Mouse (Mus musculus) spleen, adult 18-20 months (tissue): ENCODE data around the gene Zfp354c.
A peak's percentile ranks its signal among the peaks of the same experiment; 100 is the strongest.

Experiments
- DNase-seq, 2 experiments: peaks; one replicate each; pipeline ENCODE4 v3.0.0; 2022; ENCODE audit warnings: mixed read lengths in 2 of 2

The Zfp354c gene

DNA sequence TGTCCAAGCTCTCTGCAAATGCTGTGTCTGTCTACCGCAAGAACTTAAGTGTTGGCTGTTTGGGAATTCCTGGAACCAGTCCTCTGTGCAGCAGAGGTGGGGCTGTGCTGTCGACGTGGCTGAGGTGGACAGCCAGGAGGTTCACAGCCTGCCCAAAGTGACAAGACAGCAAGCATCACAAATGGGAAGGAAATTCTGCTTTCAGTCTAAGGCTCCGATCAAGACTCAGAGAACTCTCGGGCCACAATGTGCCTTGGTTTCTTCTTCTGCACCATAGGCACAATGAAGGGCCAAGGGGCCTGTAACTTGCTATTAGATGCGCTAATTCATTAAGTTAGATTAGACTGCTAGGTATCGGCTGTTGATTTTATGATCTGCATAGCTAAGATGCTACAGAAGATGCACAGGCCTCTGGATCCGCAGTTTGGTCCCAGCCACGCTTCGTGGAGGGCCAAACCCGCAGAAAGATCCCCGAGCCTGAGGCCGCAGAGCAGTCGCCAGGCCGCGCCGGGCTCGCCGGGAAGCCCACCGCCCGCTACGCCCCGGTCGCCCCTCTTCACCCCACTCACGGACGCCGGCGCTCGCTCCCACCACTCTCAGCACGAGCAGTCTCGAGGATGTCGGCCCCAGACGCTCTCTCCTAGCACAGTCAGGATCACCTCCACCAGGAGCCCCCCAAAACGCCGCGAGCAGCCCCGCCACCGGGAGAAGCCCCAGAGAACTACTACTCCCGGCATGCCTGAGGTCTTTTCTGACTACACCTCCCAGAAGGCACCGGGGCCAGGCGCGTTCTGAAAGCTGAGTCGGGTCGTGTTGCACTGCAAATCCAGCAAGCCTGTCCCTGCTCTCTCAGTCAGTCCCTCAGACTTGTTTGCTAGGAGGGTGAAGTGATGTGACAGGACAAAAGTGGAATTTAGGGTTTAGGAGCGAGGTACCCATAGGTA lies at the start of gene Zfp354c:
Gene Zfp354c, minus strand, starts transcription at position 715 of the 944 bp plus-strand sequence.
- DNase-seq = peak; percentile 66 to 82

DNA sequence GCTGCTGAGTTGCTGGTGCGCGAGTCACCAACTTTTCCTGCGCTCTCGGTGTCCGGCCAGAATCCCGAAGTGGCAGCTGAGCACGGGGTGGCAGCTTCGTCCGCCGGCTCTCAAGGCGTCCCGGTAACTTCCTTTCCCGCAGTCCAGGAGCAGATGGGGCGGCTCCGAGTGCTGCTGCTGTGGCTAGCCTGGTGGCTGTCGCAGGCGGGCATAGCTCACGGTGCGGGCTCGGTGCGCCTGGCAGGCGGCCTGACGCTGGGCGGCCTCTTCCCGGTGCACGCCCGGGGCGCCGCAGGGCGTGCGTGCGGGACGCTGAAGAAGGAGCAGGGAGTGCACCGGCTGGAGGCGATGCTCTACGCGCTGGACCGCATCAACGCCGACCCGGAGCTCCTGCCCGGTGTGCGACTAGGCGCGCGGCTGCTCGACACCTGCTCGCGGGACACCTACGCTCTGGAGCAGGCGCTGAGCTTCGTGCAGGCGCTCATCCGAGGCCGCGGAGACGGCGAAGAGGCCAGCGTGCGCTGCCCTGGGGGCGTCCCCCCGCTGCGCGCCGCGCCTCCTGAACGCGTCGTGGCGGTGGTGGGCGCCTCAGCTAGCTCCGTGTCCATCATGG lies 23.6 kb upstream of the Zfp354c start:
- peak; percentile 19 to 44 for DNase-seq

DNA sequence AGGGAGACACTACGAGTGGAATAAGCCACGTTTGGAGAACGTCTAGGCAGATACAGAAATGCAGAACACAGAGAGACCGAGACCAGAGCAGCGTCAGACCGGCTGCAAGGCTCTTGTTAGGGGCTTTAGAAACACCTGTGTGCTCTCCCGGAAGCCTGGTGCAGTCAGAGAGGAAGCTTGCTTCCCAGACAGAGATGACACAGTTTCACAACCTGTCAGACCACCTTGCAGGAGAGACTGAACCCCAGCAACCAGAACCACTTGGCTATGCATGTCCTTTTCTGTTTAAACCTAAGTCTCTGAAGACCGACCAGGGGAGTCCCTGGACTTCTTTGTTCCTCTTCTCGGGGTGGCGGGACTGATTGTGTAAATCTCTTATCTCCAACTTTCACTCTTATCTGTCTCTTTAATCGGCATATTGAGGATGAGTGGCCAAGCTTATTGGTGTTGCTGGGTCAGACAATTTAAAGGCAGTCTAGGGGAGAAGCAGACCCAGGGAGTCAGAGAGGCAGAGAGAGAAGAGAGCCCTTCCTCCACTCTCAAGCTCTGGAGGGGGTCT lies 22.7 kb upstream of the Zfp354c start, which contains the start of gene Grm6:
Gene Grm6, plus strand, starts transcription at position 509 of the 559 bp plus-strand sequence.
- DNase-seq = peak; percentile 33 to 37

DNA sequence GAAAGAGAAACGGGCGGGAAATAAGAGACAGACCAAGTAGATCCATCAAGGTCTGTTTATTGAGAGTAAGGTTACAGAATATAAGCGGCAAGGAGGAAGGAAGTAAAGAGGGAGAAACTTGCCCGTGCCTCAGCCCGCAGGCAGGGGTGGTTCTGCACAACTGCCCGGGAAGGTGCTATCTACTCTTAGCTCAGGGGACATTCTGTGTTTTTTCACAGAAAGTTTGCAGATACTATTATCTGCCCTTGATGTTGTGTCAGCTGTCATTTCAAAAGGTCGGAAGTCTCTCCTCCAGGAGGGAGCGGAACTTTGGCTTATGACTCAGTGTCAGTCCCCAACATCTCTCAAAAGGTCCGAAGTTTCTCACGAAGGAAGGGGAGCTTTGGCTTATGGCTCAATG lies 21.8 kb upstream of the Zfp354c start:
- peak; percentile 45 to 46 for DNase-seq

DNA sequence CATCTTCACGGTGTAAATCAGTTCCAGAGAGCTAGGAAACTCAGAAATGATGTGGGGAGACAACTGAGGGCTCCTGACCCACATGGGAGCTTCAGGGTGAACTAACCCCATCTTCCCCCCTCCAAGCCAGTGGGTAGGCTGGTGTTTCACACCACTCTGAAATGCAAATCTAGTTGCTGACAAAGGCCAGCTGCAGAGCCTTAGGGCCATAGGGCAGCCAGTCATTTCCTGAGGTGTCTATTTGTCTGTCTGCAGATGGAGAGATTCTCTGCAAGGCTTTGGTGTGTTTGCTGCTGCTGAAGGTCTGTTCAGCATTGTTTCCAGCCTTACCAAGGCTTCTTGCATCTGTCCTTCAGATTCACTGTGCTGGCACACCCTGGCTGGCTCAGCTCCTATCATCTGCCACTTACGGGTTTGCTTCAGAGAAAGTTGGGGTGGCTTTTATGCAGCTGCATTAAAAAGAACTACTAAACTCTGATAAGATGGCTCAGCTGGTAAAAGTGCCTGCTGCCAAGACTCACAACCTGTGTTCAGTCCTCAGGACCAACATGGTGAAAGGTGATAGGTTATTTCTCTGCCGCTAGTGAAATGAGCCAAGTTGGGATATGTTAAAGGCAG lies 21.1 kb upstream of the Zfp354c start:
- DNase-seq = peak; percentile 12 to 36

DNA sequence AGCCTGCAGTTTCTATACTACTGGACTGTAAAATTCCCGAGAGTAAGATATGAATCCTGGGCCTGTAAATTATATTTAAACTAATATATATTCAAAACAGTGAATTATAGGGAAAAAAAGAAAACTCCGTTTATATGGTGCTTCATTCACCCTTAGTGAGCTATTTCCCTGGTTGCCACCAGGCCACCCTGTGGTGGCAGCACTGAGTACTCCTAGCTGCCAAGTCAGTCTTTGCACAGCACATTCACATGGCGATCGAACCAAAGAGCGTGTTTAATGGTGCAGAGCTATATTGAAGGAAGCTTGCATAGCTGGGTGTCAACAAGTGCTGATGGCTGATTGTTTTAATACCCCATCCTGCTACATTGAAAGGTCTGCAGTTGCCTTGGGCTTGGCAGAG lies 19.5 kb upstream of the Zfp354c start:
- DNase-seq = peak in 1 of 2 experiments; percentile 29

DNA sequence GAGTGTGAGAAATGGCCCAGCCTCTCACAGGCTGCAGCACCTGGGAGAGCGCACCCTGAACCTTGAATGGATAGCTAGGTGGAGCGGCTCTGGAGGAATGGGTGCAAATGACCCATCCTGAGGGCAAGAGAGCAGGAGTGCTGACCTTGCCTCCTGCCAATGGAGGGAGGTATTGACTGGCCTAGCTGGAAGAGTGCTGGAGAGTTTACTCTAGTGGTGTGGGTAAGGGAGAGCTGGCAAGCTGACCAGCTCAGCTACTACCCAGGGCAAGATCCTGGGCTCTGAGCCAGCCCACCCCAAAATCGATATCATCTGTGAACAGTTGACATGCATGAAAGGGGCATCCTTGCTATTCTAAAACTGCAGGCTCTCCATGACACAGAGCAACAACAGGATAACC lies 18.4 kb upstream of the Zfp354c start:
- no peak for DNase-seq

DNA sequence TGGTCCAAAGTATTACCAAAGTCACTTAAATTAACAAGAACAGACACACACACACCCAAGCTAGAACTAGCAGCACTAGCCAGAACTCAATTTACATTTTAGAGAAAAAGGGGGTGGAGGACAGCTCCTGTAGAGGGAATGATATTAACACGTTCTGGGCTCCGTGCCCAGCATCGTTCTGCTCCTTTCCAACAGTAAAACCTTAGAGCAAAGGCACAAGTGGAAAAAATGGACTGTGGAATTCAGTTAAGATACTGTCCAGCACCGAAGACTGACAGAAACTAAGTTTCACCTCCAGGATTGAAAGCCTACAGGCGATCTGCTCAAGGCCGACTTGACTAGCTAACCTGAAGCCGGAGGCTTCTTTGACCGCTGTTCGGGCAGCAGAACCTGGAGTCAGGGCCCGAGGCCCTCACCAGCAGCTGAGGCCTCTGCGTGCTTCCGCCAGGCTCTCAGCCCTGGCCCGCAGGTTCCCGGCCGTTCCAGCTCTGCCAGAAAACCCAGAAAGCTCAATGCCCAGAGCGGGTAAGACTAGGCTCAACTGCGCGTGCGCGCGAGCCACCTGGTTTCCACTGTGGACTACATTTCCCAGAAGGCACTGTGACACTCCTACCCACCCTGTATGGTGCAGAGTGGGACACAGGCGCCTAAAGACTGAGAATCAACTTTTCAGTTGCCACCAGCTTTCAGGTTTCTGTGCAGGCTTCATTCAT lies 13.7 kb upstream of the Zfp354c start, which contains the start of gene Zfp879:
Gene Zfp879, minus strand, starts transcription at position 530 of the 713 bp plus-strand sequence.
- DNase-seq = peak; percentile 75 to 80

DNA sequence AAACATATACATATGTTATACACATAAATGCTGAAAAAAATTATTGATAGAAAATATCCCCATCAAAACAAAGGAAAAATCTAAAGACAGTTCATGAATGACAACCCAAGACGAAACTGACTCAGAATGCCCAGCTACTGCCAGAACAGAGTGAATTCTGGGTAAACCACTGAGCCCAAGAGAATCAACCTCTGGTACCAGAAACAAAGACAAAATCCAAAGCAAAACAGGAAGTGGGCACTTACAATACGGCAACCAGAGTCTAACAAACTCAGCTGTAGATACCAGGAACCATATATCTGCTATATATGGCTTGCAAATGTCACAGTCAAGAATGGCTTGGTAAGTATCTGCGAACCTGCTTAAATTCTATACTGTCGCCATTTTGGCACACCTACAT lies 8.2 kb upstream of the Zfp354c start:
- DNase-seq = no peak

DNA sequence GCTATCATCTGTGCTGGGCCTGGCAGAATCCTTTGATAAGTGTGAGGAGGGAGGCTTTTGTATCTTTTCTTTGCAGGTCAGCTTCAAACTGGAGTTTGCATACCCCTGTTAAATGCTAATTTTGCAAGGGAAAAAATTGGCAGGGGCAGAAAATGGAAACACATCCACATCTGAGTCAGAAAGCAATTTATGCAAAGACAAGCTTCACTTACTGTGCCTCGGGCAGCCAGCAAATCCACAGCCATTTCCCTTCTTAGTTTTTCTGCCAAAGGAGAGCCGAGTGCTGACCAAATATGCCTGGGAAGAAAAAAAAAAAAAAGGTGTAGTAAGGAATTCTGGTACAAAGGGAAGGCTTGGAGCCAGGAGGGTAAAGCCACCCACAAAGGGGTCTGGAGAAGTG lies 1.3 kb downstream of the Zfp354c start:
- DNase-seq = no peak

DNA sequence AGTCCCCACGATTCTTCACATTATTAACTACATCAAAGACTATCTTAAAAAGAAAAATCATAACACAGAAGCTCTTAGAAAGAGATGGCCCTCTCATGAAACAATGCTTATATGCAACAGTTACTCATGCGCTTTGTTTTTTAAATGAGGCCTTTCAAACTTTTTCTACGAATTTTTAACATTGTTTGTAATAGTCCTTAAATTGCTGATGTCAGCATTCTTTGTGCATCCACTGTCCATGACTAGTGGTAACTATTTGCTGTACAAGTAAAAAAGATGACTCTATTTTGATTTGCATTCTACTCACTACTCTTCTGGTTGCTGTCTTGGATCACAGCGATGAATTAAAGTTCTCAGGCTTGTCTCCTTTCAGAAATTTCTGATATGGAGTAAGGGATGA lies 13.3 kb downstream of the Zfp354c start:
- no peak for DNase-seq

DNA sequence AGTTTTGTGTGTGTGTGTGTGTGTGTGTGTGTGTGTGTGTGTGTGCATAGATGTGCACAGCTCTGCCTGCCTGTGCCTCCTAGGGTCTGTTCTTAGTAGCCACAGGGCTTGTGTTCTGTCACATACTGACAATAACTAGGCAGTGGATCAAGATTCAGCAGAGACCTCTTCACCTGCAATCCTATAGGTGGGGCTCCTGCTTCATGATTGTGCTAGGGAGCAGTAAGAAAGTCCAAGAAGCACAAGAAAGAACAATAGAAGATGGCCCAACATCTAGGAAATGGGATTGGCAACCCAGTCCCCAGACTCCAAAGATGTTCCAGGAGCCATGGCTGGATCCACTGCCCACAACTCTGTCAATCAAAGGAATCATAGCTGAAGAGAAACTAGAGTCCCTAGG lies 28.7 kb downstream of the Zfp354c start:
- no peak for DNase-seq

DNA sequence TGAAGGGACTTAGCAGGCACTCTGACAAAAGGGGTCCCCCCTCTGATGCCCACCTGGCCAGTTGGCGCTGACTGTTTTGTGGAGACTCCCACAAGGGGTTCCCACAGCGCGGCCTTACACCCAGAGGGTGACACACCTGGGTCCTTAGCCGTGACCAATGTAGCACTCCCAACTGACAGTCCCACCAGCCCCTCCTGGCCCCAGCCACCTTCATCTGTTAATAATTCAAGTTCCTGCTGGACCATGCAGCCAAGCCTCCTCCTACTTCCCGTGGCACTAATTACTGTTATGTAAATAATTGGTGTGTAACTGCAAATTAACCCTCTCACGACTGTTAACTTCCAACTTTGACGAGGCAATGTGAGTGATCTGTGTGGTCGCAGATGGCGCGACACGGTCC lies 29.9 kb downstream of the Zfp354c start:
- no peak for DNase-seq

DNA sequence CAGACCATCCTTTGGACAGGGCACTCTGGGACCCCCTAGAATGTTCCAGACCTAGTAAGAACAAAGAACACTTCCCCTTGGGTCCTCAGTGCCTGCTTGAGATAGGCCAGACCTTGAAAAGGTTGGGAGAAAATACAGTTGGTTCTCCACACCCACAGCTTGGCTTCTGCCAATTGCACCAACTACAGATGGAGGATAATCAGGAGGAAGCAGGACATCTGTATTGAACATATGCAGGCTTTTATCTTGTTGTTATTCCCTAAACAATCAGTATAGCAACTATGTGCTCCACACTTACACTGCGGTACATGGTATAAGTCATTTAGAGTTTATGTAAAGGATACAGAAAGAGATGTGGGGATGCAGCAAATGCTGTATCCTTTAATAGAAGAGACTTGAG lies 56.5 kb downstream of the Zfp354c start:
- DNase-seq = no peak

DNA sequence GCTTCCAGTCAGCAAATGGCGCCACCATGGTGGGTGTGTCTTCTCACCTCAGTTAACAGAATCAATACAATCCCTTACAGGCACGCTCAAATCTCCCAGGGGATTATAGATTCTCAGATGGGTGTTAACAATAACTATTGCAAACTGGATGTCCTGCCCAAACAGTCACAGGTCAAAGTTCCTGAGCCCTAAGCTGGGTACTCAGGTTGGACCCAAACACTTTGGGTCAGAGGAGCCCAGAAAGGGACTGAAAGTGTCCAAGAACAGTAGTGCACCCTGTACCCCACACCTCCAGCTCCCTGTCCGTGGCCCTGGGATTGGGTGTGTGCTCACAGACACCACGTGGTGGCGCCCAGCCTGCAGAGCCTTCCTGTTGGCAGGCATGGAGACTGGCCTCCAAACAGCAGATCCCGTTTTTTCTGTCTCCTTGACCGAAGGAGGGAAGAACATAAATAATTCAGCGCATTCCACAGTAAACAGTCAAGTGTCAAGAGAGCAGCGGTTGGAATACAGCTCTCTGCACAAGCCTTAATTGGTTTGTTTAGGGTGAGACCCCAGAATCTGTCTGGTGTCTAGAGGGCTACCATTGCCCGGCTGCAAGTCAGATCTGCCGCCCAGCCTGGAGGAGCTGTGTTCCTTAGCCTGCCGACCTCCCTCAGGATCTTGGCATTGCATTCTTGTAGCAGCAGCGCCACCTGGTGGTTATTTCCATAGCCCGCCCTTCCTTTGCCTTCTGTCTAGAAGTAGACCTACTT lies 58.4 kb downstream of the Zfp354c start:
- peak; percentile 38 to 73 for DNase-seq

DNA sequence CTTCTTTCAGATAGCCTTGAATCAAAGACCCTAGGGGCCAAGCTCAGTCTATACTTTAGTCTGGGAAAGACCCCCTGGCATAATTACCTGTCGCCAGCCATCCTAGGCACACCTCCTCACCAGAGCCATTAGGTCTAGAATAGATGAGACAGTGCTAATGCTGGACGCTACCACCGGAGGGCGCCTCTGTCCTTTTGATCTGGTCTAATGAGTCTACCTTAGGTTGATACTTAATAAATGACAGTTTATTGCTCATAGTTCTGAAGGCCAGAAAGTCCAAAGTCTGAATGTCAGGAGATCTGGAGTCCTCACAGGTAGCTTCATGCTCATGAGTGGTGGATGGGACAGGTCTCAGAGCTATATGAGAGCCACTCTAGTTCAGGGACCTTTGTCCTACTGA lies 60.5 kb downstream of the Zfp354c start:
- DNase-seq = peak in 1 of 2 experiments; percentile 49

DNA sequence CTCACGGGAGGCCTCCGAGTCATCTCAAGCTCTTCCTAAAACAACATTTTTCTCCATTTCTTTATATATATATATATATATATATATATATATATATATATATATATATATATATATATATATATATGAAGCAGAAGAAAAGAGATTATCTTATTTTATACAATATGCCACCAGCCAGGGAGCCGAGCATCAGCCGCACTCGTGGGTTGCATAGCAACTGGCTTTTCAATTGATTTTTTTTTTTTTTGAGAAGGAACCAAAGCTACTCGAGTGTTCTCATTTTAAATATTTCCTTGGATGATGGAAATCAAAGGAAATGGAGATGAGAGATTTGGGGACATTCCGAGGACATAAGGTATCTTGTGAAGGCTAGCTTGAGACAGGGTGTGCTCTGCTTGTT lies 61.1 kb downstream of the Zfp354c start:
- no peak for DNase-seq
